Mouse (Mus musculus) heart, embryonic 16.5 days (tissue): Measurements from ENCODE around the gene Thtpa. TPM values are rescaled to one million over a fixed set of nuclear protein-coding genes. Genes with fewer than 3 reads are reported as not detected.

Experiments used
- ATAC-seq: fragments of 200-750 bp; cut with Nextera tagmentation; replicated peaks from 2 replicates; pipeline ENCODE4 v1.8.0; 2017; ENCODE audit warnings: moderate number of reproducible peaks; ENCODE audit not compliant: insufficient read depth, low FRiP score; ENCODE audit errors: extremely low read depth
- H3K27ac ChIP-seq: fragments of 300-500 bp; sonication (generic); 2 replicates; pipeline ENCODE4 v1.5.1; 2014; ENCODE audit warnings: mild to moderate bottlenecking, low read length, control low read depth, moderate library complexity
- H3K27me3 ChIP-seq: fragments of 300-500 bp; sonication (generic); 2 replicates; pipeline ENCODE4 v1.6.1; 2014; ENCODE audit warnings: low read length, mixed read lengths; ENCODE audit not compliant: control insufficient read depth, insufficient read depth
- H3K36me3 ChIP-seq: fragments of 300-500 bp; sonication (generic); 2 replicates; pipeline ENCODE4 v1.6.1; 2014; ENCODE audit not compliant: control insufficient read depth, insufficient read depth
- H3K4me1 ChIP-seq: fragments of 300-500 bp; sonication (generic); 2 replicates; pipeline ENCODE4 v1.6.1; 2014; ENCODE audit warnings: low read length, mixed read lengths; ENCODE audit not compliant: control insufficient read depth, insufficient read depth
- H3K4me2 ChIP-seq: fragments of 300-500 bp; sonication (generic); 2 replicates; pipeline ENCODE4 v1.6.1; 2014; ENCODE audit warnings: low read depth, mild to moderate bottlenecking, control low read depth, low read length
- H3K4me3 ChIP-seq: fragments of 300-500 bp; sonication (generic); 2 replicates; pipeline ENCODE4 v1.5.1; 2014; ENCODE audit warnings: mild to moderate bottlenecking, control low read depth, low read length
- H3K9ac ChIP-seq: fragments of 300-500 bp; sonication (generic); 2 replicates; pipeline ENCODE4 v1.6.1; 2014; ENCODE audit warnings: low read length, control low read depth
- H3K9me3 ChIP-seq: fragments of 300-500 bp; sonication (generic); replicated peaks from 2 replicates; pipeline ENCODE4 v1.6.1; 2016; ENCODE audit warnings: low read length; ENCODE audit not compliant: control insufficient read depth
- WGBS: fragments of 180-500 bp; shearing (Covaris S2); extraction: QIAGEN DNeasy Blood & Tissue Kit; methylation state at CpG from one replicate; pipeline ENCODE4 v1.1.7; 2014; 5-methylcytosine and 5-hydroxymethylcytosine counted together
- polyA plus RNA-seq: library from polyadenylated mRNA; unstranded; fragments of >200 nt; fragmentation: Nextera tagmentation; extraction: Ambion mirVana; gene quantifications from 2 replicates; pipeline ENCODE4 v1.2.1, GENCODE M21; 2015

The Thtpa gene
- polyA plus RNA-seq, result 16.1 and 16.9 TPM in 2 replicates

GRCm38 (mm10) chr14:55094704-55095231, at the start of gene Thtpa:
Thtpa (plus strand) TSS chr14:55094784.
- no peaks in the 10 kb centered on the region for H3K27me3 ChIP-seq
- no peaks in the 10 kb centered on the region for H3K9me3 ChIP-seq
- WGBS, result under 1% methylated on average over 30 of the region's 30 CpGs
- ATAC-seq, result peak; percentile 53; the same call in 1 of the 2 replicates
- peak within 1 kb of the TSS; percentile 87 for H3K9ac ChIP-seq
- peak within 1 kb of the TSS; percentile 91 for H3K4me2 ChIP-seq
- peaks cover 21% of the 10 kb centered on the region for H3K4me1 ChIP-seq
- peak within 1 kb of the TSS; percentile 90 for H3K4me3 ChIP-seq
- peak within 1 kb of the TSS; percentile 82 for H3K27ac ChIP-seq
- peaks cover 8% of the 10 kb centered on the region for H3K36me3 ChIP-seq

- H3K4me3 ChIP-seq, result no peak overlapping the region
- 58% methylated on average over 2 of the region's 2 CpGs for WGBS
- H3K27ac ChIP-seq, result no peak overlapping the region
- no peaks in the 10 kb centered on the region for H3K9me3 ChIP-seq
- no peaks in the 10 kb centered on the region for H3K36me3 ChIP-seq
- no peaks in the 10 kb centered on the region for H3K4me1 ChIP-seq
- no peak for ATAC-seq
- no peaks in the 10 kb centered on the region for H3K27me3 ChIP-seq
- no peak overlapping the region for H3K9ac ChIP-seq
- no peak overlapping the region for H3K4me2 ChIP-seq
Measured at GRCm38 (mm10) chr14:55047971-55048531, 46.5 kb upstream of the Thtpa start.

GRCm38 (mm10) chr14:55052496-55052895, 42.1 kb upstream of the Thtpa start:
- WGBS, result 72% methylated on average over 9 of the region's 9 CpGs
- no peak overlapping the region for H3K4me3 ChIP-seq
- no peaks in the 10 kb centered on the region for H3K36me3 ChIP-seq
- H3K9ac ChIP-seq, result no peak overlapping the region
- no peaks in the 10 kb centered on the region for H3K9me3 ChIP-seq
- H3K27ac ChIP-seq, result no peak overlapping the region
- 0 out of 2 replicates have a peak, but pooled peaks cover 3% of the 10 kb centered on the region for H3K27me3 ChIP-seq
- ATAC-seq, result no peak
- peaks cover 5% of the 10 kb centered on the region; the same call in 1 of the 2 replicates for H3K4me1 ChIP-seq
- H3K4me2 ChIP-seq, result no peak overlapping the region

DNA sequence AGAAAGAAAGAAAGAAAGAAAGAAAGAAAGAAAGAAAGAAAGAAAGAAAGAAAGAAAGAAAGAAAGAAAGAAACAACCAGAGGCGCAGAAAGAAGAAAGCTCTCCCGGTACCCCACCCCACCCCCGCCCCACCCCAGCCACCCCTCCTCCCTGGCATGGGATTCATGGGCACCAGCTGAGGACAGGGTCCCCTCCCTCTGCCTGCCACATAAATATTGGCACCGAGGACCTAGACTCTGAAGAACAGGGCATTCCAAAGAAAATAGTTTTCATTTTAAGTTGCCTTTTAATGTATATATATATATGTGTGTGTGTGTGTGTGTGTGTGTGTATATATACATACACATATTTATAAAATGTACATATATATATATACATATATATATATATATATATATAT, 41.5 kb upstream of the Thtpa start:
- H3K36me3 ChIP-seq, result no peaks in the 10 kb centered on the region
- WGBS, result 74% methylated on average over 4 of the region's 4 CpGs
- no peaks in the 10 kb centered on the region for H3K9me3 ChIP-seq
- H3K27ac ChIP-seq, result no peak overlapping the region
- no peak overlapping the region for H3K9ac ChIP-seq
- peaks cover 5% of the 10 kb centered on the region; the same call in 1 of the 2 replicates for H3K4me1 ChIP-seq
- H3K27me3 ChIP-seq, result 0 out of 2 replicates have a peak, but pooled peaks cover 3% of the 10 kb centered on the region
- no peak overlapping the region for H3K4me3 ChIP-seq
- no peak for ATAC-seq
- H3K4me2 ChIP-seq, result no peak overlapping the region

- Histone ChIP-seq H3K4me3 (no peak overlapping the region), H3K9ac (no peak overlapping the region), H3K27ac (no peak overlapping the region), H3K9me3 (no peaks in the 10 kb centered on the region), H3K27me3 (0 out of 2 replicates have a peak, but pooled peaks cover 3% of the 10 kb centered on the region), H3K4me1 (peaks cover 5% of the 10 kb centered on the region; the same call in 1 of the 2 replicates), H3K4me2 (no peak overlapping the region), H3K36me3 (no peaks in the 10 kb centered on the region)
- 82% methylated on average over 17 of the region's 17 CpGs for WGBS
- ATAC-seq, result no peak
Measured at GRCm38 (mm10) chr14:55053708-55054190, 40.8 kb upstream of the Thtpa start.

GRCm38 (mm10) chr14:55054191-55054749, 40.3 kb upstream of the Thtpa start:
- 80% methylated on average over 10 of the region's 10 CpGs for WGBS
- Histone ChIP-seq H3K9ac (no peak overlapping the region), H3K4me2 (no peak overlapping the region), H3K4me3 (no peak overlapping the region), H3K27ac (no peak overlapping the region), H3K4me1 (peaks cover 5% of the 10 kb centered on the region; the same call in 1 of the 2 replicates), H3K36me3 (no peaks in the 10 kb centered on the region), H3K9me3 (no peaks in the 10 kb centered on the region), H3K27me3 (0 out of 2 replicates have a peak, but pooled peaks cover 3% of the 10 kb centered on the region)
- no peak for ATAC-seq

DNA sequence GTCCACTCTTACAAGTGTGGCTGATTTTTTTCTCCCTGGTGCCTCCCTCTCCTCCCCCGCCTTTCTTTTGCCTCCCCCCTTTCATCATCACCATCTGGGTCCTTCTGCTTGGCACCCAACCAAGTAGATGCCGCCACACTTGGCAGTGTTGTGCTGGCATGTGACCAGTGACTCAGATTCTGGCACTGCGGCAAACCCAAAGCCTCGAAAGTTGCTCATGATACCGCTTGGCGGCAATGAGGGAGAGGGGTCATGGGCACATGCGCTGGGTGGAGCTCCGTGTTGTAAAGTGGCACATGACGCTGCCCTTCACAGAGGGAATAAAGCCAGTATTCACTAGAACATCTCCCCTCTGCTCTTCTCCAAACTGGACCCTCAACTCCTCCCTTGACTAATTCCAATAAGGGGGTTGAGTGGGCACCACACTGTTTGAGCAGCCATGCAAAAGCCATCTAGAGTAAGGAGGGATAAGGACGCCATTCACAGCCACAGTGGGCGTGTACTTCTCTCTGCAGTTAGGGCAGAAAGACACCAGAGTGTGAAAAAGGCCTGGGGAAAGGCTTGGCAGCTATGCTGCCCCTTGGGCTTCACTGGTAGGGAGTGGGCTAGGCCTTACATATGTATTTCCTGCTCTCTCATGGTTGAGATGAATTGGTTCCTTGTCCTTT, 39.3 kb upstream of the Thtpa start:
- peak; percentile 87 for ATAC-seq
- 62% methylated on average over 11 of the region's 11 CpGs for WGBS

GRCm38 (mm10) chr14:55059009-55059408, 35.6 kb upstream of the Thtpa start:
- H3K4me3 ChIP-seq, result no peak overlapping the region
- H3K4me2 ChIP-seq, result no peak overlapping the region
- no peak overlapping the region for H3K27ac ChIP-seq
- H3K9me3 ChIP-seq, result no peaks in the 10 kb centered on the region
- no peak overlapping the region for H3K9ac ChIP-seq
- H3K27me3 ChIP-seq, result peaks cover 6% of the 10 kb centered on the region; the same call in 1 of the 2 replicates
- H3K4me1 ChIP-seq, result peaks cover 20% of the 10 kb centered on the region
- no peak for ATAC-seq
- 56% methylated on average over 1 of the region's 1 CpGs for WGBS
- no peaks in the 10 kb centered on the region for H3K36me3 ChIP-seq

More for the DNA sequence above, 39.3 kb upstream of the Thtpa start:
- peaks cover 12% of the 10 kb centered on the region for H3K4me1 ChIP-seq
- H3K9me3 ChIP-seq, result no peaks in the 10 kb centered on the region
- no peaks in the 10 kb centered on the region for H3K36me3 ChIP-seq
- no peak overlapping the region for H3K27ac ChIP-seq
- no peak overlapping the region for H3K4me3 ChIP-seq
- no peak overlapping the region for H3K9ac ChIP-seq
- 0 out of 2 replicates have a peak, but pooled peaks cover 3% of the 10 kb centered on the region for H3K27me3 ChIP-seq
- H3K4me2 ChIP-seq, result no peak overlapping the region
